Mouse (Mus musculus): Measurements from ENCODE around the gene Krtap11-1. TPM values are rescaled to one million over a fixed set of nuclear protein-coding genes. Genes with fewer than 3 reads are reported as not detected.

Gene Krtap11-1
- not detected in 2 replicates for polyA plus RNA-seq (2012; ENCODE audit: insufficient read depth, insufficient read length, missing spikeins)

DNA sequence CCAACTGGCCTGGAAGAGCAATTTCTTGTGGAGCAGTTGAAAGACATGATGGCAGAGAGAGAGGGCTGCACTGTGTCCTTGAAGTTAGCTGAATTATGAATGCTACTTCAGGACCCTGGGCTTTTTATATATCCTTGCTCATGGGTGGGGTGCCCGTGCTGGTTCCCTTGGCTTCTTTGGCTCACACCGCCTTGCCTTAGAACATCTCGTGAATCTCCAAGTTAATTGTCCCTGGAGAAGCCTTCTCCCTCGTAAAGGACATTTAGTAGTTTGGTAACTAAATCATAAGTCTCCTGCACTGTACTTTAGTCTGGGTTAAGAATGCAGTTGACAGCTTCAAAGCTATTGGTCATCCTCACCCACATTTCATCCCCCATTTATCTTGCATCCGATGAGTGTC lies at the start of gene Krtap11-1:
Gene Krtap11-1 (minus strand): TSS at position 101 of the 400 bp plus-strand sequence.
- Histone ChIP-seq H3K4me1 (ENCODE audit: control insufficient read depth, insufficient read depth, low read length) (no peaks in the 10 kb centered on the region), H3K4me3 (ENCODE audit: insufficient read depth, low read length) (no peak within 1 kb of the TSS), H3K27ac (ENCODE audit: insufficient read depth, low read depth, low read length) (no peak within 1 kb of the TSS)
- TF ChIP-seq CTCF (IDR thresholded peaks at IDR 0.05; ENCODE audit: low read depth, low read length) (no peak), POLR2A (IDR thresholded peaks at IDR 0.05; ENCODE audit: borderline replicate concordance, low read depth, low read length) (no peak)

DNA sequence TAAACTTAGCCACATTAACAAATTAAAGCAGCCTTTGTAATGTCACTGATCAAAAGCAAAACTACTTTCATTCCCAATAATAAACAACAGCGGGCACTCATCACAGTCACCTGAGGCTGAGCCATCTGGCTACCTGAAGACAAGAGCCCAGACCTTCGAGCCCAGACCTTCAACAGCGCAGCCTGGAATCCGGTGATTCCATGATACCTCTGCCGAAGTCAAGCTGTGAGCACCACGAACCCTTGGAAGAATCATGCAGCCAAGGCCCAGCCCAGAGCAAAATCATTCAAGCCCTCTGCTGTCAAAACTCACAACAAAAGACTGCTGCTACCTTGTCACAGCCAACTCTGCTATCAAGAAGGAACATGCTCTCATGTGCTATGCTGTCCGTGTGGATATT lies 47.2 kb upstream of the Krtap11-1 start:
- H3K4me1 ChIP-seq (ENCODE audit: control insufficient read depth, insufficient read depth, low read length) = no peaks in the 10 kb centered on the region
- TF ChIP-seq CTCF (IDR thresholded peaks at IDR 0.05; ENCODE audit: low read depth, low read length) (no peak), POLR2A (IDR thresholded peaks at IDR 0.05; ENCODE audit: borderline replicate concordance, low read depth, low read length) (no peak)
- no peak overlapping the region for H3K27ac ChIP-seq (ENCODE audit: insufficient read depth, low read depth, low read length)
- H3K4me3 ChIP-seq (ENCODE audit: insufficient read depth, low read length) = no peak overlapping the region

DNA sequence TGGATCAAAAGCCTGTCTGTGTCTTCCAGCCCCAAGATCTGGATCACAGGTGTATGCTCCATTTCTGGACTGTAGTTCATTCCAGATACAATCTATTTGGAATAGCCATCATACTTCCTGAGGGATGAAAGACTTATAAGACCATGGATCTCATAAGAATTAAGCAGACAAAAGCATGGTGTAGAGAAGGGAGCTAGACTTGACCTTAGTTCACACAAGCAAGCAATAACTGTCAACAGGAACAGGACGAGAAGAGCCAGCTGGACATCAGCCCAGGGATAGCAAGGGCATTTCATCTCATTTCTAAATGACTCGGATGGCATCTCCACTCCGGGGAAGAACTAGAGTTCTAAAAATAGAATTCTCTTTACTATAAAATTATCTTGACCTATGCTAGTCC lies 46.3 kb upstream of the Krtap11-1 start:
- Histone ChIP-seq H3K4me3 (ENCODE audit: insufficient read depth, low read length) (no peak overlapping the region), H3K27ac (ENCODE audit: insufficient read depth, low read depth, low read length) (no peak overlapping the region), H3K4me1 (ENCODE audit: control insufficient read depth, insufficient read depth, low read length) (no peaks in the 10 kb centered on the region)
- no peak for TF ChIP-seq POLR2A (IDR thresholded peaks at IDR 0.05; ENCODE audit: borderline replicate concordance, low read depth, low read length)
- no peak for TF ChIP-seq CTCF (IDR thresholded peaks at IDR 0.05; ENCODE audit: low read depth, low read length)

DNA sequence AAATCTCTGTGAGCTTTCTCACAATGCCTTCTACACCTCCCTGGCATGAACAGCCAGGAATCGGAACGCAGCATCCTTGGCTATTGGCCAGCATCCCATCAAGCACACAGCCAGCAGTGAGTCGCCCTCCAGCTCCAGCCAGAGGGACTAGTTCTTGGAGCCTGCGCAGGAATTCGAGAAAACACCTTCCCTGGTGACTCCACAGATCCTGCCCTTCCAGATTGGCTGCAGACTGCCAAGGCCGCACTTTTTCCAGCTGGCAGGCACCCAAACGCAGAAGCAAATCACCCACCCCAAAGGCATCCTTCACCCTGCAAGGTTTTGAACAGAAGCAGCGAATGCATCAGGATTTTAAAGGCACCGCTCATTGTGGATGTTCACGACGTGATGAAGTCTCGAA lies 42.7 kb upstream of the Krtap11-1 start:
- TF ChIP-seq POLR2A (IDR thresholded peaks at IDR 0.05; ENCODE audit: borderline replicate concordance, low read depth, low read length) (no peak), CTCF (IDR thresholded peaks at IDR 0.05; ENCODE audit: low read depth, low read length) (no peak)

DNA sequence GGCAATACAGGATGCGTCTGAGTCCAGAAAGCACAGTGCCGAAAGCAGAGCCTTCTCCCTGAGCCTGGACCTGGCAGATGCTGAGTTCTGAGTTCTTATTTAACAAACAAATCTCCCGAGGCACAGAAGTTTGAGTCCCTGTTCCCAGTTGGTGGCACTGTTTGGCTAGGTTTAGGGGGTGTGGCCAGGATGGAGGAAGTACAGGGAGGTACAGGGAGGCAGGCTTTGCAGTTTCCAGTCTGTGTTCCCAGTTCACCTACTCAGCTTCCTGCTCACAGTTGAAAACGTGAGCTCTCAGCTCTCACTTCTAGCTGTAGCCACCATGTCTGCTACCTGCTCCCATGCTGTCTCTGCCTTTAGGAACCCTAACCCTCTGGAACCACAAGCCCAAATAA lies 37.8 kb upstream of the Krtap11-1 start:
- TF ChIP-seq POLR2A (IDR thresholded peaks at IDR 0.05; ENCODE audit: borderline replicate concordance, low read depth, low read length) (no peak), CTCF (IDR thresholded peaks at IDR 0.05; ENCODE audit: low read depth, low read length) (no peak)
- H3K4me3 ChIP-seq (ENCODE audit: insufficient read depth, low read length) = no peak overlapping the region
- no peaks in the 10 kb centered on the region for H3K4me1 ChIP-seq (ENCODE audit: control insufficient read depth, insufficient read depth, low read length)
- H3K27ac ChIP-seq (ENCODE audit: insufficient read depth, low read depth, low read length) = no peak overlapping the region

More for the DNA sequence above, 42.7 kb upstream of the Krtap11-1 start:
- Histone ChIP-seq H3K4me1 (ENCODE audit: control insufficient read depth, insufficient read depth, low read length) (no peaks in the 10 kb centered on the region), H3K4me3 (ENCODE audit: insufficient read depth, low read length) (no peak overlapping the region), H3K27ac (ENCODE audit: insufficient read depth, low read depth, low read length) (no peak overlapping the region)

DNA sequence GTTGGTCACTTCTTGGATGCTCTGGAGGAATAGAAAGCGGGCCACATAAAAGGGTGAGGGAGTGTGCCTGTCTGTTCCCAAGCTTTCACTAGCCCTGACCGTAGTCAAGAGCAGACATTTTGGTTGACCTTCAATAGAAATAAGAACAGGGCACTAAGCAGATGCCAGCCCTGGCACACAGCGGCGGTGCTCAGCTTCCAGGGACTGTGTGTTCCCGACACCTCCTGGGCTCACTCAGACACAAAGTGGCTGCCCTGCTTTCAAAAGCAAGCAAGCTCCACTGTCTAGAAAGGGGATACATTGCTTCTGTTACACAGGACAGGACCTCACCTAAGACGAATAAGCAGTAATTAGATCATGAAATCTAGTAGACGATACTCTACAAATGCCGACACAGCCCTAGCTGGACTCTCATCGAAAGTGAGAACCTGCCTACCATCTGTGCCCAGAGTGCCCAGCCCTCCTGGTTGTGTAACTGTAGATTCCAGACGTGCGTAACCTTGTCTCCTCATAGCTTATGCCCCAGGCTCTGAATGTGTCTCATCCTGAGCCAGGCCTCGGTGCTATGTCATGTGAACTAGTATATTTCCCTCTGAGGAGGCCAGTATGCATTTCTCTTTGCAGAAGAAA lies 37.3 kb upstream of the Krtap11-1 start:
- Histone ChIP-seq H3K4me1 (ENCODE audit: control insufficient read depth, insufficient read depth, low read length) (no peaks in the 10 kb centered on the region), H3K27ac (ENCODE audit: insufficient read depth, low read depth, low read length) (no peak overlapping the region), H3K4me3 (ENCODE audit: insufficient read depth, low read length) (no peak overlapping the region)
- TF ChIP-seq CTCF (IDR thresholded peaks at IDR 0.05; ENCODE audit: low read depth, low read length) = no peak
- no peak for TF ChIP-seq POLR2A (IDR thresholded peaks at IDR 0.05; ENCODE audit: borderline replicate concordance, low read depth, low read length)

DNA sequence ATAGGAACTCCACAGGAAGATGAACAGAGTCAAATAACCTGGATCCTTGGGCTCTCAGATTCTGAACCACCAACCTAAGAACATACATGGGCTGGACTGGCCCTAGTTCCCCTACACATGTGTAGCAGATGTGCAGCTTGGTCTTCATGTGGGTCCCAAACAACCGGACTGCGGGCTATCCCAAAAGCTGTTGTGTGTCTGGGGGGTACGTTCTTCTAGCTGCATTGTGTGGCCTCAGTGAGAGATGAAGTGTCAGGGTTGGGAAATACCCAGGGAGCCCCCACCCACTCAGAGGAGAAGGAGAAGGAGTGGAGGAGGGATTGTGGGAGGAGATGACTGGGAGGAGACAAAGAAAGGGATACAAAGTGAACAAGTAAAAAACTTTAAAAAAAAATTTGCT lies 36.0 kb upstream of the Krtap11-1 start:
- TF ChIP-seq POLR2A (IDR thresholded peaks at IDR 0.05; ENCODE audit: borderline replicate concordance, low read depth, low read length) = no peak
- Histone ChIP-seq H3K4me1 (ENCODE audit: control insufficient read depth, insufficient read depth, low read length) (no peaks in the 10 kb centered on the region), H3K4me3 (ENCODE audit: insufficient read depth, low read length) (no peak overlapping the region), H3K27ac (ENCODE audit: insufficient read depth, low read depth, low read length) (no peak overlapping the region)

DNA sequence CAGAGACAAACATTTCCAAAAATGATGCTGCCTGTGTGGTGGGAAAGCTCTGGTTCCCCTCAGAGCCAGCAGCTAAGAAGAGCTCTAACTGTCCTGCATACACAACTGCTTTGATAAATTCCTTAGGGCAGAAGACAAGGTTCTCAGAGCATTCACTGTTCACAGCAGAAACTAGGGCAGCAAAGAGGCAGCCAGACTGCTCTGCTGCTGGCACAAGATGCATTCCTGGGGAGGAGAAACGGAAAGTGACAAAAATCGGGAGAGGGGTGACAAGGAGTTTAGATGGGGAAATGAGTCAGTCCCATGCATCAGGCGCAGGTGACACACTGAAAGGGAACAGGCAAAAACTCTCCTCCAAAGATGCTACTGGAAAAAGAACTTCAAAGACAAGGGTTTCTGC lies 16.2 kb upstream of the Krtap11-1 start:
- TF ChIP-seq POLR2A (IDR thresholded peaks at IDR 0.05; ENCODE audit: borderline replicate concordance, low read depth, low read length) = no peak
- TF ChIP-seq CTCF (IDR thresholded peaks at IDR 0.05; ENCODE audit: low read depth, low read length) = no peak
- no peak overlapping the region for H3K27ac ChIP-seq (ENCODE audit: insufficient read depth, low read depth, low read length)
- H3K4me3 ChIP-seq (ENCODE audit: insufficient read depth, low read length) = no peak overlapping the region
- H3K4me1 ChIP-seq (ENCODE audit: control insufficient read depth, insufficient read depth, low read length) = no peaks in the 10 kb centered on the region

DNA sequence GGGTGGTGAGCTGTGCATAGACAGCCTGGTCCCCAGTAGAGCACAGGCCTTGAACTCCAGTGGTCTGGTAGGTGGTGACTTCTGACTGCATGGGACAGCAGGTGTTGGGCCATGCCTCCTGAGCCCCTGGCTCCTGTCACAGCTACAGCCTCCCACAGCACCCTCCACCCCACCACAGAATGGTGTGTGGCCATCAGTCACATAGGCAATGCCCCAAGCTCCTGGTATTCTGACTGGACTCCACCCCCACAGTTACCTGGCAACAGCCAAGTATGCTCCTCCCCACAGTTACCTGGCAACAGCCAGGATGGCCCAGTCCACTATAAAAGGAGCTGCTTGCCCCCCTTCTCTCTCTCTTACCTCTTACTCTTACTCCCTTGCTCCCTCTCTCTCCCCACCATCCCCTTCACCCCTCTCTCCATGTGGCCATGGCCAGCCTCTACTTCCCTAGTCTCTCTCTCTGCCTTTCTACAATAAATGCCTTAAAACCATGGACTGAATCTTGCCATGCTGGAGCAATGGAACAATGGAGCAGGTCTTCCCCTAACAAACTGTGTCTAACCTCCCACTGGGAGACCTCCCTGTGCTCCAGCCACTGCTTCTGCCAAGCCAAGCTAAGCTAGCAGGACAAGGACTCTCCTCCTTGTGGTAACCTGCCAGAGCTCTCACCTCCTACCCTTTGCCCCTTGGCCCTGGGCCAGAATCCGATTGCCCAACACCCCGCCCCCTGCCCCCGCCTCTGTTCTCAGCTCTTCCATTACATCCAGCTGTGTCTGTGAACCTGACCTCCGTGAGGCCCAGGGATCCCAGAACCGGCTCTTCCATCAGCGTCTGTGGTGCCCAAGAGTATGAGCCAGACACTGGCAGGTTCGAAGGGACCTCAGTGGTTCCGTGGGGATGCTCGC lies 14.9 kb upstream of the Krtap11-1 start:
- H3K4me1 ChIP-seq (ENCODE audit: control insufficient read depth, insufficient read depth, low read length) = no peaks in the 10 kb centered on the region
- no peak for TF ChIP-seq CTCF (IDR thresholded peaks at IDR 0.05; ENCODE audit: low read depth, low read length)
- TF ChIP-seq POLR2A (IDR thresholded peaks at IDR 0.05; ENCODE audit: borderline replicate concordance, low read depth, low read length) = no peak
- no peak overlapping the region for H3K4me3 ChIP-seq (ENCODE audit: insufficient read depth, low read length)
- H3K27ac ChIP-seq (ENCODE audit: insufficient read depth, low read depth, low read length) = no peak overlapping the region

DNA sequence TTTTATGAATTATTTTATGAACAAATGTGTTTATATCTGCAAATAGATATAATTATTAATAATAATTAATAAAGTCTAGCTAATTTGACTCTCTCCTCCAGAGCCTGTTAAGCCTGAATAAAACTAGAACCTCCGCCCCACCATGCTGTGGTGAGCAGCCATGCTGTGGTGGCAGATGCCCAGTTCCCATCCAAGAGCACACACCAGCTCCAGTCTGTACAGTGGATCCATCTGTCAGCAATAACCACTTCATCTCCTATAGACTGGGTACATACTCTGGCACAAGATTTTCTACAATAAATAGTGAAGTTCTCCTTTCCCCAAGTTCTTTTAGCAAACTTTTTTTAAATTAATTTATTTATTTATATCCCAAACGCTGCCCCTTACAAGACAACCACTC lies 10.7 kb upstream of the Krtap11-1 start:
- Histone ChIP-seq H3K4me1 (ENCODE audit: control insufficient read depth, insufficient read depth, low read length) (no peaks in the 10 kb centered on the region), H3K4me3 (ENCODE audit: insufficient read depth, low read length) (no peak overlapping the region), H3K27ac (ENCODE audit: insufficient read depth, low read depth, low read length) (no peak overlapping the region)
- no peak for TF ChIP-seq CTCF (IDR thresholded peaks at IDR 0.05; ENCODE audit: low read depth, low read length)
- TF ChIP-seq POLR2A (IDR thresholded peaks at IDR 0.05; ENCODE audit: borderline replicate concordance, low read depth, low read length) = no peak

Data from bone marrow macrophage, adult 2 months (primary cell).